9 mouse cellular contexts compared by ENCODE assay signal in genomic region chr6:94774871-94775270, GRCm38 (mm10).
DNase-seq lines count a peak whose midpoint lies in the region; ATAC-seq and TF ChIP-seq lines count a peak whose summit lies in the region.
"Had no signal": no experiment of that assay in that cellular context is flagged by ENCODE, and none has a peak within 500 bp of the region (broad histone marks: within the 10 kb centered on the region; RNA-seq: fewer than 3 reads in every experiment).

No protein-coding gene starts in this region.

- no peak overlapping the region for H3K4me2 ChIP-seq in liver, postnatal 0 days (ENCODE audit: low read depth, low read length)
- H3K4me2 ChIP-seq in liver, embryonic 12.5 days = no peak overlapping the region
- no peak overlapping the region for H3K4me2 ChIP-seq in forebrain, embryonic 13.5 days
- no peak overlapping the region for H3K4me2 ChIP-seq in limb, embryonic 12.5 days
- no peak overlapping the region for H3K4me2 ChIP-seq in stomach, embryonic 16.5 days (ENCODE audit: low read depth, low read length)
- H3K4me2 ChIP-seq in kidney, embryonic 14.5 days (replicated peaks; ENCODE audit: low read depth, low read length) = no peak overlapping the region

- no peak overlapping the region for H3K9ac ChIP-seq in liver, postnatal 0 days (replicated peaks)
- H3K9ac ChIP-seq in liver, embryonic 12.5 days = no peak overlapping the region
- H3K9ac ChIP-seq in forebrain, embryonic 13.5 days = no peak overlapping the region
- no peak overlapping the region for H3K9ac ChIP-seq in limb, embryonic 12.5 days (replicated peaks)
- H3K9ac ChIP-seq in stomach, embryonic 16.5 days (ENCODE audit: low read length) = no peak overlapping the region
- H3K9ac ChIP-seq in kidney, embryonic 14.5 days (ENCODE audit: low read depth, low read length) = no peak overlapping the region

- H3K4me1 ChIP-seq in liver, postnatal 0 days (ENCODE audit: insufficient read depth) = peaks cover 3% of the 10 kb centered on the region
- H3K4me1 ChIP-seq in liver, embryonic 12.5 days = no peaks in the 10 kb centered on the region
- peaks cover 31% of the 10 kb centered on the region for H3K4me1 ChIP-seq in forebrain, embryonic 13.5 days
- H3K4me1 ChIP-seq in limb, embryonic 12.5 days (replicated peaks) = peaks cover 58% of the 10 kb centered on the region
- H3K4me1 ChIP-seq in stomach, embryonic 16.5 days (ENCODE audit: control insufficient read depth, insufficient read depth, low read length) = peaks cover 34% of the 10 kb centered on the region
- peaks cover 11% of the 10 kb centered on the region; the same call in 1 of the 2 replicates for H3K4me1 ChIP-seq in kidney, embryonic 14.5 days (ENCODE audit: control insufficient read depth, insufficient read depth, low read length)

- TF ChIP-seq EP300 in liver, postnatal 0 days (IDR thresholded peaks at IDR 0.05; ENCODE audit: low read depth) = no peak

- ATAC-seq in liver, postnatal 0 days = no peak
- ATAC-seq in liver, embryonic 12.5 days = no peak
- ATAC-seq in forebrain, embryonic 13.5 days = no peak
- ATAC-seq in limb, embryonic 12.5 days (ENCODE audit: insufficient number of reproducible peaks, insufficient read depth, low FRiP score, low TSS enrichment, low read depth) = no peak
- ATAC-seq in stomach, embryonic 16.5 days (ENCODE audit: insufficient read depth, low FRiP score) = no peak
- ATAC-seq in kidney, embryonic 14.5 days (ENCODE audit: low FRiP score, low TSS enrichment) = no peak

- TF ChIP-seq CTCF in liver, postnatal 0 days (IDR thresholded peaks at IDR 0.05; ENCODE audit: low read depth) = 0 out of 2 replicates have a peak, but pooled peaks have one; percentile 6

- WGBS in liver, postnatal 0 days (ENCODE audit: insufficient replicate concordance) = 88% methylated on average over 3 of the region's 3 CpGs
- 86% methylated on average over 3 of the region's 3 CpGs for WGBS in liver, embryonic 12.5 days (ENCODE audit: insufficient replicate concordance)
- 96% methylated on average over 3 of the region's 3 CpGs for WGBS in forebrain, embryonic 13.5 days
- WGBS in limb, embryonic 12.5 days = 93% methylated on average over 3 of the region's 3 CpGs
- WGBS in stomach, embryonic 16.5 days = 93% methylated on average over 3 of the region's 3 CpGs
- 93% methylated on average over 3 of the region's 3 CpGs for WGBS in kidney, embryonic 14.5 days

- H3K27ac ChIP-seq in liver, postnatal 0 days (ENCODE audit: low read depth) = no peak overlapping the region
- H3K27ac ChIP-seq in liver, embryonic 12.5 days = no peak overlapping the region
- peak overlapping the region; percentile 94; the same call in 1 of the 2 replicates for H3K27ac ChIP-seq in forebrain, embryonic 13.5 days
- peak overlapping the region; percentile 92 for H3K27ac ChIP-seq in limb, embryonic 12.5 days
- peak overlapping the region; percentile 83 for H3K27ac ChIP-seq in stomach, embryonic 16.5 days (ENCODE audit: low read length)
- no peak overlapping the region for H3K27ac ChIP-seq in kidney, embryonic 14.5 days (ENCODE audit: low read depth, low read length)

- peaks cover 17% of the 10 kb centered on the region; the same call in 1 of the 2 replicates for H3K27me3 ChIP-seq in liver, postnatal 0 days (ENCODE audit: insufficient read depth, low read length)
- peaks cover 65% of the 10 kb centered on the region for H3K27me3 ChIP-seq in liver, embryonic 12.5 days (replicated peaks)
- no peaks in the 10 kb centered on the region for H3K27me3 ChIP-seq in forebrain, embryonic 13.5 days
- H3K27me3 ChIP-seq in limb, embryonic 12.5 days = no peaks in the 10 kb centered on the region
- no peaks in the 10 kb centered on the region for H3K27me3 ChIP-seq in stomach, embryonic 16.5 days (ENCODE audit: control insufficient read depth, insufficient read depth, low read length)
- H3K27me3 ChIP-seq in kidney, embryonic 14.5 days (ENCODE audit: control insufficient read depth, insufficient read depth, low read length) = no peaks in the 10 kb centered on the region

- no peaks in the 10 kb centered on the region for H3K9me3 ChIP-seq in liver, postnatal 0 days (ENCODE audit: low read length)
- no peaks in the 10 kb centered on the region; the same call in 1 of the 2 replicates for H3K9me3 ChIP-seq in liver, embryonic 12.5 days (replicated peaks)
- no peaks in the 10 kb centered on the region for H3K9me3 ChIP-seq in forebrain, embryonic 13.5 days (replicated peaks)
- no peaks in the 10 kb centered on the region for H3K9me3 ChIP-seq in limb, embryonic 12.5 days
- no peaks in the 10 kb centered on the region for H3K9me3 ChIP-seq in stomach, embryonic 16.5 days (replicated peaks; ENCODE audit: control insufficient read depth, low read length)
- H3K9me3 ChIP-seq in kidney, embryonic 14.5 days (ENCODE audit: control insufficient read depth, low read length) = no peaks in the 10 kb centered on the region

- no peak for DNase-seq in liver, postnatal 0 days
- no peak for DNase-seq in left cerebral cortex, adult 18-20 months (ENCODE audit: low spot score in 2 of 2)
- DNase-seq: kidney, postnatal 36 days; lung, postnatal 14 days had no signal

- H3K36me3 ChIP-seq in liver, postnatal 0 days (replicated peaks; ENCODE audit: insufficient read depth, low read length) = no peaks in the 10 kb centered on the region
- H3K36me3 ChIP-seq in liver, embryonic 12.5 days = no peaks in the 10 kb centered on the region
- no peaks in the 10 kb centered on the region for H3K36me3 ChIP-seq in forebrain, embryonic 13.5 days (ENCODE audit: poor library complexity, severe bottlenecking)
- H3K36me3 ChIP-seq in limb, embryonic 12.5 days = no peaks in the 10 kb centered on the region
- H3K36me3 ChIP-seq in stomach, embryonic 16.5 days (ENCODE audit: control insufficient read depth, insufficient read depth, low read length) = no peaks in the 10 kb centered on the region
- no peaks in the 10 kb centered on the region for H3K36me3 ChIP-seq in kidney, embryonic 14.5 days (ENCODE audit: control insufficient read depth, insufficient read depth, low read length)

- H3K4me3 ChIP-seq in liver, postnatal 0 days (ENCODE audit: low read depth, low read length) = no peak overlapping the region
- H3K4me3 ChIP-seq in liver, embryonic 12.5 days = no peak overlapping the region
- H3K4me3 ChIP-seq in forebrain, embryonic 13.5 days = no peak overlapping the region
- H3K4me3 ChIP-seq in limb, embryonic 12.5 days (replicated peaks) = no peak overlapping the region
- H3K4me3 ChIP-seq in stomach, embryonic 16.5 days (replicated peaks; ENCODE audit: low read length) = no peak overlapping the region
- H3K4me3 ChIP-seq in kidney, embryonic 14.5 days (ENCODE audit: low read length) = no peak overlapping the region

Comparison
In these comparisons a context has a peak if more than half of its experiments do, and no peak if none do; other contexts are left out.
1. H3K27ac ChIP-seq: peak in forebrain, embryonic 13.5 days (single experiment), limb, embryonic 12.5 days (single experiment) and stomach, embryonic 16.5 days (single experiment); none in liver, postnatal 0 days (single experiment), liver, embryonic 12.5 days (single experiment) and kidney, embryonic 14.5 days (single experiment).